Mouse (Mus musculus) forebrain, embryonic 10.5 days (tissue): ENCODE data around the gene Dcaf5. TPM values are rescaled to one million over a fixed set of nuclear protein-coding genes. Genes with fewer than 3 reads are reported as not detected.

Source experiments
- DNase-seq: peaks from one replicate; pipeline ENCODE4 v3.0.0-alpha.2; 2017; ENCODE audit warnings: low spot score; ENCODE audit errors: extremely low spot score
- H3K27ac ChIP-seq: fragments of 300-500 bp; sonication (generic); 2 replicates; pipeline ENCODE4 v1.5.1; 2016; ENCODE audit warnings: mild to moderate bottlenecking
- H3K27me3 ChIP-seq: fragments of 300-500 bp; sonication (generic); 2 replicates; pipeline ENCODE4 v1.6.1; 2016; ENCODE audit warnings: mild to moderate bottlenecking; ENCODE audit not compliant: poor library complexity, severe bottlenecking
- H3K36me3 ChIP-seq: fragments of 300-500 bp; sonication (generic); replicated peaks from 2 replicates; pipeline ENCODE4 v1.6.1; 2016; ENCODE audit warnings: mild to moderate bottlenecking, moderate library complexity
- H3K4me1 ChIP-seq: fragments of 300-500 bp; sonication (generic); 2 replicates; pipeline ENCODE4 v1.6.1; 2016
- H3K4me3 ChIP-seq: fragments of 300-500 bp; sonication (generic); 2 replicates; pipeline ENCODE4 v1.5.1; 2016; ENCODE audit warnings: mild to moderate bottlenecking, moderate library complexity
- H3K9me3 ChIP-seq: fragments of 300-500 bp; sonication (generic); 2 replicates; pipeline ENCODE4 v1.6.1; 2016; ENCODE audit warnings: mild to moderate bottlenecking, moderate library complexity
- WGBS: fragments of 180-500 bp; shearing (Covaris S2); methylation state at CpG from one replicate; pipeline ENCODE4 v1.1.7; 2016; 5-methylcytosine and 5-hydroxymethylcytosine counted together
- microRNA-seq: library from miRNA; unstranded; fragments of <30 nt; microRNA quantifications from one replicate; pipeline ENCODE4, GENCODE M21; 2017
- polyA plus RNA-seq: library from polyadenylated mRNA; unstranded; fragments of >200 nt; fragmentation: Nextera tagmentation; extraction: Ambion mirVana; gene quantifications from 2 replicates; pipeline ENCODE4 v1.2.1, GENCODE M21; 2016

Gene Dcaf5
- polyA plus RNA-seq, 1 experiment from 2014 or later: 11.9 TPM

DNA sequence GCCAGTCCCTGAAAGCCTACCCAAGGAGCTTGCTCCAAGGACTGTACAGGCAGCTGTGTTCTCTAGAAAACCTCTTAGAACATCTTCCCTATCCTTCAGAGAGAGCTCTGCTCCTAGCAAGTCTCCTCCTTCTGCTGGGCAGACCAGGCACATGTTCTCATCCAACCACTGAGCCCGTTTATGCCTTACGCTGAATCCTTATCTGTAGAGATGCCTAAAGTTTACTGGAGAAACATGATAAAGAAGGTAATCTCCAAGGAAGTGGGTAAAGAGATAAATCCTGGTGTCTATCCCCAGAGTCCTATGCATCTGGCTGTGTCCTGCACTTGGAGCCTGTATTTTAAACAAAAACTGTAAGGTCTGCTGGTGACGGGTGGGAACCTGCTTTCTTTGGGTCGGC is 145.9 kb downstream of the Dcaf5 start:
- no peak for DNase-seq
- Histone ChIP-seq H3K9me3 (no peaks in the 10 kb centered on the region), H3K27me3 (no peaks in the 10 kb centered on the region), H3K36me3 (no peaks in the 10 kb centered on the region), H3K4me3 (no peak overlapping the region), H3K27ac (no peak overlapping the region), H3K4me1 (peaks cover 21% of the 10 kb centered on the region)
- 89% methylated on average over 4 of the region's 4 CpGs for WGBS

DNA sequence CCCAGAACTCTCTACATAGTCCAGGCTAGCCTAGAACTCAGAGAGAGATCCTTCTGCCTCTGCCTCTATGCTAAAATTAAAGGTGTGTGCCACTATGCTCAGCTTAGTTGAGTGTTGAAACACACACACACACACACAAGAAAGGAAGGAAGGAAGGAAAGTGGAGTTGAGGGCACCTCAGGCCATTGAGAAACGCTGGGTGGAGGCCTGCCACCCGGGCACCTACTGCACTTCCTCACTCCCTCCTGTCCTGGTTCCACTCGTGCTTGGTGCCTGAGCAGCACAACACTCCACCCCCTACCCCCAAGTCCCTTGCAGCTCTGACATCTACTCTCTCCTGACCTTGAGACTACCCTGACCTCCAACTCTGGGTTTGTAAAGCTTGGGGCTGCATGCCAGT is 146.7 kb downstream of the Dcaf5 start:
- no peaks in the 10 kb centered on the region for H3K9me3 ChIP-seq
- no peaks in the 10 kb centered on the region for H3K36me3 ChIP-seq
- H3K4me1 ChIP-seq: peaks cover 21% of the 10 kb centered on the region
- no peak overlapping the region for H3K27ac ChIP-seq
- no peak for DNase-seq
- no peaks in the 10 kb centered on the region for H3K27me3 ChIP-seq
- no peak overlapping the region for H3K4me3 ChIP-seq
- 83% methylated on average over 3 of the region's 3 CpGs for WGBS

DNA sequence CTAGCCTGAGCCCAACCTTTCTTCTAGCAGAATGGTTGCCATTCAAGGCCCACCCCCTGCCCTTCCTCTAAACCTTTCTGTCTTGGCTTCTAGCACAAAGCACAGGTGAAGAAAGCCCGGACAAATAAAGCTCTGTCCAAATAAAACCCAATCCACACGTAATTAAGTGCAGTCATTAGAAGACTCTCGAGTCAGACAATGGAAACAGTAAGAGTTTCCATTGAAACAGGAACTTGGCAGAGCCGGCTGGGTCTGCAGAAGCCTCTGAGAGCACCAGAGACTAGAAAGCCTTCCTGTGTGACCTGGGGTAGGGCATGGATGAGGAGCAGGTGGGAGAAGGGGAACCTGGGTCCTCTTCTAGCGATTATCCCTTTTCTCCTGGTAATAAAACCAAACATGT is 150.5 kb downstream of the Dcaf5 start:
- Histone ChIP-seq H3K27ac (no peak overlapping the region), H3K9me3 (no peaks in the 10 kb centered on the region), H3K36me3 (no peaks in the 10 kb centered on the region), H3K27me3 (no peaks in the 10 kb centered on the region), H3K4me1 (peaks cover 6% of the 10 kb centered on the region), H3K4me3 (no peak overlapping the region)
- DNase-seq: no peak
- WGBS: 66% methylated on average over 5 of the region's 5 CpGs

Small RNA genes lying within 50 kb of the gene (microRNA-seq; reads per million reads assigned to microRNA genes)
- gene Mir1843a: 24.5 reads per million, percentile 32 among the genes with 10 or more reads in this experiment

Other genes with a start within 250 kb of the Dcaf5 start
- gene Actn1, start 176.2 kb downstream of the Dcaf5 start, polyA plus RNA-seq: 27.8 and 29.2 TPM in 2 replicates
- gene Exd2, start 26.5 kb upstream of the Dcaf5 start, polyA plus RNA-seq: 31.9 and 33.5 TPM in 2 replicates
- 30.8 and 31.1 TPM in 2 replicates for gene Galnt16, start 81.7 kb upstream of the Dcaf5 start, polyA plus RNA-seq
- gene Slc39a9, start 207.3 kb upstream of the Dcaf5 start, polyA plus RNA-seq: 28.5 and 31.1 TPM in 2 replicates
- gene Erh, start 207.7 kb upstream of the Dcaf5 start, polyA plus RNA-seq: 542 and 544 TPM in 2 replicates